Mouse (Mus musculus): ENCODE measurements around the gene Bloc1s5. TPM values are rescaled to one million over a fixed set of nuclear protein-coding genes. Genes with fewer than 3 reads are reported as not detected.
A peak's percentile ranks its signal among the peaks of the same experiment; 100 is the strongest.
"Not testable (repeated sequence)": the region's sequence is repeated elsewhere in the genome, so short reads cannot be mapped to it uniquely, and the experiment has no call there.

Bloc1s5 gene
- polyA plus RNA-seq (2016; fragmentation: Nextera tagmentation; extraction: Ambion mirVana) = 24.1 and 25.6 TPM in 2 replicates

DNA sequence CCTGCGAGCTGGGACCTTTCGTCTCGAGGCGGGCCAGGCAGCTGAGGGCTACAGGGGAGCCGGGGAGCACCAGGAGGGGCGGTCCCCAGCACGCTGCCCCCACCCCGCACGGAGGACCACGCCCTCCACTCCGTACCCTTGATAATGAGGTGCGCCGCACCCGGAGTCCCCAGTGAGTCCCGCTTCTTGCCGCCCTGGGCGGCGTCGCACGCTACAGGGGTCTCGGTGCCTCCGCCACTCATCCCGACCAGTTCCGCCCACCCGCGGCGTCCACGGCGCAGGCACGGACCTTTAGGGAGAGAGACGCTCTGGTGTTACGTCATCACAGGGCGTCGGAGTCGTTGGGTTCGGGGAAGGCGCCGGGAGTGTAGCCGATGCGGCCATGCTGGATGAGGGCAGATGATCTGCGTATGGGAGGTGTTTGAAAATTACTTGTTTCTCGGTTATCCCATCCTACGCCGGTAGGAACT lies at the start of gene Bloc1s5:
Bloc1s5 (minus strand) TSS at position 310 of the 470 bp plus-strand sequence.
- Histone ChIP-seq H3K9ac (peak within 1 kb of the TSS; percentile 76), H3K4me1 (peaks cover 8% of the 10 kb centered on the region; the same call in 1 of the 2 replicates), H3K9me3 (no peaks in the 10 kb centered on the region), H3K36me3 (no peaks in the 10 kb centered on the region), H3K4me2 (replicated peaks) (peak within 1 kb of the TSS; percentile 73), H3K27ac (no peak within 1 kb of the TSS), H3K4me3 (peak within 1 kb of the TSS; percentile 73), H3K27me3 (replicated peaks) (no peaks in the 10 kb centered on the region)
- ATAC-seq (ENCODE audit: low FRiP score, low read depth) = peak; percentile 96
- WGBS = under 1% methylated on average over 44 of the region's 44 CpGs

DNA sequence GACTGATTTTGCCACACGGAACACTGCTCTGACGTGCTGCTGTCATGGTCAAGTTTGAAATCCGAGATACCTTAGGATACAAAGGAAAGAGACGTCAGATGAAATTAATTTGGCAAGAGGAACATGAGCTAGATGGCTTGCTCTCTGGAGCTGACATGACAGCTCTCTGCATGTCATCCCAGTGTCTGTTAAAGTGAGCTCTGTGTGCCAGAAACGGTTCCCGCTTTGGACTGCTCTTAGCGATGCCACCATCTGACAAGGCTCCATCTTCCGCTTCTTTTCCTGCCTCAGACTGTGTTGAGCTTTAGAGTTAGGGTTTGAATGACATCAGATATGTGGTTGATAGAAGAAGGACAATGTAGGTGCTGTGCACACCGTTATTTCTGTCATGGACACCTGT lies 37.4 kb upstream of the Bloc1s5 start:
- Histone ChIP-seq H3K27ac (no peak overlapping the region), H3K4me2 (replicated peaks) (no peak overlapping the region), H3K27me3 (replicated peaks) (no peaks in the 10 kb centered on the region), H3K4me3 (no peak overlapping the region), H3K4me1 (no peaks in the 10 kb centered on the region), H3K9me3 (no peaks in the 10 kb centered on the region), H3K9ac (no peak overlapping the region), H3K36me3 (no peaks in the 10 kb centered on the region)
- 85% methylated on average over 9 of the region's 9 CpGs for WGBS
- ATAC-seq (ENCODE audit: low FRiP score, low read depth) = no peak

DNA sequence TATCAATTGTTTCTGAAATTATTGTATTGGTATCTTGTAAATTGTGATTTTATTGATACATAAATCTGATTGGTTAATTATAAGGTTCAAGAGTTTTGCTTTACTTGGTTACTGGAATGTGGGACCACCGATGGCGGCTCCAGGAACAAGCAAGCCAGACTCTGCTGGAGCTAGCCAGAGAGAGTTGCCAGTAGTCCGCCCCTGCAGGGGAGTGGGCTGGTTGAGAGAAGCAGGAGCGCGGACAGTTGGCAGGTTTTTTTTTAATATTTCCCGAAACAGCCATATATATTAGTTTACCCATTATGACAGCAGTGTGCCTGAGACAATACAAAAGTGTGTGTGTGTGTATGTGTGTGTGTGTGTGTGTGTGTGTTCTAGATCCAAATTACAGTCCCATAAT lies 36.5 kb upstream of the Bloc1s5 start:
- not testable (repeated sequence) for H3K4me2 ChIP-seq (replicated peaks); H3K36me3 ChIP-seq; H3K4me3 ChIP-seq; H3K9ac ChIP-seq; ATAC-seq (ENCODE audit: low FRiP score, low read depth); H3K27ac ChIP-seq; H3K27me3 ChIP-seq (replicated peaks); H3K4me1 ChIP-seq; H3K9me3 ChIP-seq
- WGBS = 88% methylated on average over 6 of the region's 6 CpGs

DNA sequence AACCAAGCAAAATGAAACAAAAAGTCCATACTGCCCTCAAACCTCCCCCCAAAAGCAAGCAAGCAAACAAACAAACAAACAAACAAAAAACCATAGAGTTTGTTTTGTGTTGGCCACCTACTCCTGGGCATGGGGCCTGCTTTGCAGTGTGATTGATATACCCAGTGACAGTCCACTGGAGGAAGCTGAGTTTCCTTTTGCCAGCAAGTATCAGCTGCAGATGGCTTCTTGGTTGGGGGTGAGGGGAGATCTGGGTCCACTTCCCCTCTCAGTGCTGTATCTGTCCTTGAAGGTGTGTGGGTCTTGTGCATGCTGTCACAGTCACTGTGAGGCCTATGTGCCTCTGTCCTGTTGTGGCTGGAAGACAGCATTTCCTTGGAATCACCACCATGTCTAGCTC lies 35.1 kb upstream of the Bloc1s5 start:
- H3K9ac ChIP-seq = no peak overlapping the region
- no peaks in the 10 kb centered on the region for H3K36me3 ChIP-seq
- no peak overlapping the region for H3K4me2 ChIP-seq (replicated peaks)
- H3K27ac ChIP-seq = no peak overlapping the region
- no peaks in the 10 kb centered on the region for H3K4me1 ChIP-seq
- no peak overlapping the region for H3K4me3 ChIP-seq
- no peaks in the 10 kb centered on the region for H3K27me3 ChIP-seq (replicated peaks)
- no peaks in the 10 kb centered on the region for H3K9me3 ChIP-seq
- ATAC-seq (ENCODE audit: low FRiP score, low read depth) = no peak

DNA sequence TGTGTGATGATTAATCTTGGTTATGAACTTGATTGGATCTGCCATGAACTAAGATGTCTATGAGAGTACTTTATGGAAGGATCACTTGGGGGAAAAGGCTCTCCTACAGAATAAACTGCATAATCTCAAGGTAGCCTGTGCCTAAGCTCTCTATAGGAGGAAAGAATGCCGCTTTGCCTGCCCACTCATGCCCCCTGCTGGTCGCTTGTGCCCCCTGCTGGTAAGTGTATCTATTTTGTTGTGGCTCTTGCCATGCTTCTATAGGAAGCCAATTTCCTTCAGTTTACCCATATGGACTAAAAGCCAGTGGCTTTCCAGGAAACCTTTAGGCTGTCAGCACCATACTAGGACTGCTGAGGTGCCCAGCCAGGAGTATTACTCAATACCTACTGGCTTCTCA lies 33.6 kb upstream of the Bloc1s5 start:
- no peak for ATAC-seq (ENCODE audit: low FRiP score, low read depth)
- Histone ChIP-seq H3K4me2 (replicated peaks) (no peak overlapping the region), H3K4me1 (no peaks in the 10 kb centered on the region), H3K9ac (no peak overlapping the region), H3K27me3 (replicated peaks) (no peaks in the 10 kb centered on the region), H3K9me3 (no peaks in the 10 kb centered on the region), H3K36me3 (no peaks in the 10 kb centered on the region), H3K4me3 (no peak overlapping the region), H3K27ac (no peak overlapping the region)
- WGBS = 27% methylated on average over 2 of the region's 2 CpGs

DNA sequence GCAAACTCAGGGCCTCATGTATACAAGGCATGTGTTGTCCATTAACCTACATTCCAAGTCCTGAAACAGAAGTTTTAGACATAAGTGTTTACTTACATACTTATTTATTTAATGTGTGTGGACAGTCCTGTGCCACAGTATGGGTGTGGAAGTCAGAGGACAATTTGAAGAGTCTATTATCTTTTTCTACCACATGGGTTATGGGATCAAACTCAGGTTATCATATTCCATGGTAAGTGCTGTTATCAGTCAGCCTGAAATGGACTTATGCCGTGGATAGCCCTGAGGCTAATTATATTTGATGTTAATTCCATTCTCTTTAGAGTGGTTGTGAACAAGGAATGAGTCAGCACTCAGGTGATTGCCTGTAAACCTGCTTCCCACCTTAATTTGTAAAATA lies 29.8 kb upstream of the Bloc1s5 start:
- no peak overlapping the region for H3K4me3 ChIP-seq
- no peak for ATAC-seq (ENCODE audit: low FRiP score, low read depth)
- no peaks in the 10 kb centered on the region for H3K27me3 ChIP-seq (replicated peaks)
- no peaks in the 10 kb centered on the region for H3K4me1 ChIP-seq
- WGBS = 73% methylated on average over 1 of the region's 1 CpGs
- H3K27ac ChIP-seq = no peak overlapping the region
- H3K36me3 ChIP-seq = no peaks in the 10 kb centered on the region
- no peak overlapping the region for H3K9ac ChIP-seq
- H3K9me3 ChIP-seq = no peaks in the 10 kb centered on the region
- no peak overlapping the region for H3K4me2 ChIP-seq (replicated peaks)

DNA sequence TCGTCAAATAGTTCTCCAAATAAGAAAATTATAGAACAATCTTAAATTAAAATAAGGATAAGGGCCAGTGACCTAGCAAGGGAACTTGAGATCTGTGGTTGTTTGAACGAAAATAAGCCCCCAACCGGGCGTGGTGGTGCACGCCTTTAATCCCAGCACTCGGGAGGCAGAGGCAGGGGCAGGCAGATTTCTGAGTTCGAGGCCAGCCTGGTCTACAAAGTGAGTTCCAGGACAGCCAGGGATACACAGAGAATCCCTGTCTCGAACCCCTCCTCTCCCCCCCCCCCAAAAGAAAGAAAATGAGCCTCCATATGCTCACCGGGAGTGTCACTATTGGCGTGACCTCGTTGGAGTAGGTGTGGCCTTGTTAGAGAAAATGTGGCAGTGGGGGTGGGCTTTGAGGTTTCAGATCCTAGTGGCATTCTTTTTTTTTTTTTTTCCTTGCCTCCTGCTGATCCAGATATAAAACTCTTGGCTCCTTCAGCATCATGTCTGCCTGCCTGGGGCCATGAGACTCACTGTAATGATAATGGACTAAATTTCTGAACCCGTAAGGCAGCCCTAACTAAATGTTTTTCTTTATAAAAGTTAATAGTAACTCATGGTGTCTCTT lies 24.7 kb upstream of the Bloc1s5 start:
- Histone ChIP-seq H3K4me3 (no peak overlapping the region), H3K9ac (no peak overlapping the region), H3K4me2 (replicated peaks) (no peak overlapping the region), H3K36me3 (peaks cover 15% of the 10 kb centered on the region), H3K9me3 (no peaks in the 10 kb centered on the region), H3K27ac (no peak overlapping the region), H3K27me3 (replicated peaks) (no peaks in the 10 kb centered on the region), H3K4me1 (peaks cover 9% of the 10 kb centered on the region)
- 86% methylated on average over 12 of the region's 12 CpGs for WGBS
- ATAC-seq (ENCODE audit: low FRiP score, low read depth) = no peak

DNA sequence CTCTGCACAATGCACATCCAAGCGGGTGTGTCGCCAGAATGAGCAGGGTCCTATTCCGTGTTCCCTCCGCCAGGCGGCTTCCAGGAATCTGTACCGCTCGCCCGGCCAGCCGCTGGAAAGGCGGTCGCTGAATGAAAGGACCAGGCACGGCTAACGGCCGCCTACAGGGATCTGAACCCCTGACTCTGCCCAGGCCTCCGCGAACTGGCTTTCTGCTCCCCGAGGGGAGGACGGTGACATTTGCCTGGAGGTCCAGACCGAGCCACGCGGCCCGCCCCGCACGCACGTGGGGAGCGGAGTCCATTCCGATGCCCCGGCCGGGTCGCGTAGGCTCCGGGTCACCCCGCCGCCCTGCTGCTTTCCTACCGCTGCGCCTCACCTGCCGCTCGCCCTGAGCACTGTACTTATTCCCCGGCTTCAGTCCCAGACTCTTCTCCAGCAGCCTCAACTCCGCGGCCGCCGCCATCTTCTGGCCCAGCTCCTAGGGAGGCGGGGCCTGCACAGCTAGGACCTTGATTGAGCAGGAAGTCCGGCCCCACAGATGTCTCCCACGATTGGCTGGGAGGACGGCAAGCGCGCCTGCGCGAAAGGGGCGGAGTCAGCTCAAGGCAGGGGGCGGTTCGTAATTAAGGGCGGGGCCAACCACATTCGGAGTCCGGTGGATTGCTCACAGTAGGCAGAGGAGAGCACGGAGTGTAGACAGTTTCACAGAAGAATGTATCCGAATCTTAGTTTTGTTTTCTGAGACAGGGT lies 23.8 kb upstream of the Bloc1s5 start, which contains the start of gene Eef1e1:
Eef1e1 (minus strand) TSS at position 531 of the 753 bp plus-strand sequence.
- Histone ChIP-seq H3K27ac (peak within 1 kb of the TSS; percentile 59; the same call in 1 of the 2 replicates), H3K4me3 (peak within 1 kb of the TSS; percentile 94), H3K9me3 (no peaks in the 10 kb centered on the region), H3K4me1 (peaks cover 9% of the 10 kb centered on the region), H3K4me2 (replicated peaks) (peak within 1 kb of the TSS; percentile 70), H3K9ac (peak within 1 kb of the TSS; percentile 81), H3K27me3 (replicated peaks) (no peaks in the 10 kb centered on the region), H3K36me3 (peaks cover 25% of the 10 kb centered on the region)
- ATAC-seq (ENCODE audit: low FRiP score, low read depth) = peak; percentile 99
- under 1% methylated on average over 59 of the region's 59 CpGs for WGBS

DNA sequence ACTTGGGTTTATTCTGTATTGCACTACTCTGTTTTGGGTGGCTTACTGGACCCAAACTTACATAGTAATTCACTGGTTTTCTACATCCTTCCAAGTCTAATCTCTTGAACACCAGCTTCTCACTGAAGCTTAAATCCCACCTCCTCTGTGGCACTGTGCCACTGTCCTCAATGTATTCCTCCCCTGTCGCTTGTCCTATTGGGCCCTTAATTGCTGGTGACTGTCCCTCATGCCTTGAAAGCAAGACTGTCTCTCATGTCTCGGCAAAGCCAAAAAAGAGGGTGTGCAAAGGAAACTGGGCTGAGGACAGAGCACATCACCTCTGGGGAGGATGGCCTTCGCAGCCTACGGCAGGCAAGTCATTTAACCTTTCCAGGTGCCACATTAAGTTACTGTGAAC lies 23.0 kb upstream of the Bloc1s5 start:
- ATAC-seq (ENCODE audit: low FRiP score, low read depth) = no peak
- Histone ChIP-seq H3K27ac (no peak overlapping the region), H3K9me3 (no peaks in the 10 kb centered on the region)

DNA sequence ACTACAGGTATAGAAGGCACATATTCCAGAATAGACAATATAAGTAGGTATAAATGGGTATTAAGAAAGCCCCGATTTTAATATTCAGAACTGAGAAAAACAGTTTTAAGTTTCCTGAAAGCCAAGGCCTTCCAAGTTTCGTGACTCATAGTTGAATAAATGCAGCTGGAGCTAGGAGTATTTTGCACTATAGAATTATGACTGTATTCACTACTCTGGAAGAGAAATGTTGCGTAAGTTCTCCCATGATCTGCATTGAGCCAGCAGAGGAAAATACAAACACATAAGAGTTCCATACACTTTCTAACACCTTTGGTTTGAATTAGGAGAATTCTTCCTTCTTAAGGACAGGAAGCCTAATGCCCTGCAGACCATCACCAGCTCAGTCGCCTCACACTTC lies 15.4 kb upstream of the Bloc1s5 start:
- H3K9ac ChIP-seq = no peak overlapping the region
- H3K9me3 ChIP-seq = no peaks in the 10 kb centered on the region
- WGBS = 95% methylated on average over 4 of the region's 4 CpGs
- peaks cover 83% of the 10 kb centered on the region for H3K36me3 ChIP-seq
- no peak overlapping the region for H3K27ac ChIP-seq
- no peaks in the 10 kb centered on the region for H3K4me1 ChIP-seq
- H3K4me3 ChIP-seq = no peak overlapping the region
- ATAC-seq (ENCODE audit: low FRiP score, low read depth) = no peak
- no peaks in the 10 kb centered on the region for H3K27me3 ChIP-seq (replicated peaks)
- H3K4me2 ChIP-seq (replicated peaks) = no peak overlapping the region

More for the DNA sequence above, 23.0 kb upstream of the Bloc1s5 start:
- WGBS = 22% methylated on average over 4 of the region's 4 CpGs
- H3K9ac ChIP-seq = peak overlapping the region; percentile 81
- peaks cover 32% of the 10 kb centered on the region for H3K36me3 ChIP-seq
- peak overlapping the region; percentile 94 for H3K4me3 ChIP-seq
- H3K4me1 ChIP-seq = peaks cover 9% of the 10 kb centered on the region
- no peaks in the 10 kb centered on the region for H3K27me3 ChIP-seq (replicated peaks)
- H3K4me2 ChIP-seq (replicated peaks) = peak overlapping the region; percentile 70

DNA sequence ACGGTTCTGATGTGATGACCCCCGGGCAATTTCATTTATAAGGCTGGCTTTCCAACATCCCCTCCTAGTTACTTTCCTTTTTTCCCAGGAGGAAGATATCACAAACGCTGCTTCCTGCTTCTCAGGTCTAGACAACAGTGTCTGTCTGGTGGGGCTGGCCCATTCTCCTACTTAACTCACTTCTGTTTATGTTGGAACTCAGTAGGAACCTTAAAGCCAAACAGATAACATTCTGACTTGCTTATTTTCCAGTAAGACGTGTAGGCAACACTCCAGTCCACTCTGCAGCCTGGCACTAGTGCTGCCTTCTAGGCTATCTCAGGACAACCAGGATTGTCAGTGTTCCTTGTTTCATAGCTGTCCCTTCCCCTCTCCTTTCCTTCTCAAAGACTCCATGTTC lies 14.2 kb upstream of the Bloc1s5 start:
- Histone ChIP-seq H3K4me3 (no peak overlapping the region), H3K9ac (no peak overlapping the region), H3K9me3 (no peaks in the 10 kb centered on the region), H3K4me1 (no peaks in the 10 kb centered on the region), H3K36me3 (peaks cover 84% of the 10 kb centered on the region), H3K4me2 (replicated peaks) (no peak overlapping the region), H3K27ac (no peak overlapping the region), H3K27me3 (replicated peaks) (no peaks in the 10 kb centered on the region)
- ATAC-seq (ENCODE audit: low FRiP score, low read depth) = no peak
- WGBS = 90% methylated on average over 4 of the region's 4 CpGs

DNA sequence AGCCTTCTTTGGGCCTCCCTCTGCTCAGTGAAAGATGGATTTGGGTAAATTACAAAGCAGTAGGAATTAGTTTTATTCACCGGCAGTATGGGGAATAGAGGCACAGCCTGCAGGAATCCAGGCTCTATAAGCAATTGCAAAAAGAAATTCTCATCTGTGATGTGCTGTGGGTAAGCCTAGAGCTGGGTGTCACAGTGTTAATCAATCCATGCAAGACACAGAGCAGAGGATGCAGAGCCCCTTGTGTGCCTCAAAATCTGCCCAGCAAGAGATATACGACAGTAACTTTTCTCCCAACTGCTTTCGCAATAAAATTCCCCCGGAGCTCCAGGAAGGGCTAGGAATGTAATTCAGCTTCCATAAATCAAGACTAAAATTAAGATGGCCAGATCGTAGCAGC lies 6.5 kb upstream of the Bloc1s5 start:
- WGBS = 77% methylated on average over 5 of the region's 5 CpGs

More for the DNA sequence above, 6.5 kb upstream of the Bloc1s5 start:
- Histone ChIP-seq H3K9me3 (no peaks in the 10 kb centered on the region), H3K27me3 (replicated peaks) (no peaks in the 10 kb centered on the region), H3K4me3 (no peak overlapping the region), H3K36me3 (peaks cover 26% of the 10 kb centered on the region), H3K9ac (no peak overlapping the region), H3K27ac (no peak overlapping the region), H3K4me1 (no peaks in the 10 kb centered on the region), H3K4me2 (replicated peaks) (no peak overlapping the region)
- ATAC-seq (ENCODE audit: low FRiP score, low read depth) = peak; percentile 25; the same call in 1 of the 2 replicates

Measured in neural tube, embryonic 12.5 days (tissue).